Mouse (Mus musculus) ES-Bruce4 (cell line): ENCODE data around the gene Ctsl. TPM values are rescaled to one million over a fixed set of nuclear protein-coding genes. Genes with fewer than 3 reads are reported as not detected.

Source experiments
- H3K27ac ChIP-seq: 2 replicates; pipeline ENCODE4 v1.5.1; 2012; ENCODE audit warnings: low read length, inconsistent platforms; ENCODE audit not compliant: insufficient read depth
- H3K27me3 ChIP-seq: 2 replicates; pipeline ENCODE4 v1.6.1; 2012; ENCODE audit warnings: mild to moderate bottlenecking, low read length, inconsistent platforms; ENCODE audit not compliant: control insufficient read depth, poor library complexity, insufficient read depth, severe bottlenecking
- H3K36me3 ChIP-seq: 2 replicates; pipeline ENCODE4 v1.6.1; 2012; ENCODE audit warnings: inconsistent platforms, mild to moderate bottlenecking, low read length, moderate library complexity; ENCODE audit not compliant: control insufficient read depth, poor library complexity, insufficient read depth, severe bottlenecking
- H3K4me1 ChIP-seq: one replicate; pipeline ENCODE4 v1.8.1; 2011; ENCODE audit warnings: low read length; ENCODE audit not compliant: control insufficient read depth, insufficient read depth
- H3K4me3 ChIP-seq: 2 replicates; pipeline ENCODE4 v1.5.1; 2011; ENCODE audit warnings: low read depth, mild to moderate bottlenecking, low read length
- H3K9ac ChIP-seq: 2 replicates; pipeline ENCODE4 v1.6.1; 2012; ENCODE audit warnings: low read depth, mild to moderate bottlenecking, inconsistent platforms; ENCODE audit not compliant: poor library complexity, severe bottlenecking
- H3K9me3 ChIP-seq: replicated peaks from 2 replicates; pipeline ENCODE4 v1.6.1; 2012; ENCODE audit warnings: mild to moderate bottlenecking, low read length, inconsistent platforms; ENCODE audit not compliant: control insufficient read depth, poor library complexity, insufficient read depth, severe bottlenecking
- CTCF ChIP-seq: IDR thresholded peaks from one replicate; pipeline ENCODE4 v1.8.1; 2011; ENCODE audit warnings: low read depth, low read length
- EP300 ChIP-seq: IDR thresholded peaks from 2 replicates; pipeline ENCODE4 v1.6.1; 2011; ENCODE audit warnings: low read depth, low read length; ENCODE audit not compliant: insufficient read depth
- POLR2A ChIP-seq: IDR thresholded peaks from one replicate; pipeline ENCODE4 v1.8.1; 2011; ENCODE audit warnings: low read length; ENCODE audit not compliant: insufficient read depth
- polyA plus RNA-seq: library from polyadenylated mRNA; stranded (reverse); fragments of >200 nt; gene quantifications from 2 replicates; pipeline ENCODE4 v1.2.4, GENCODE M21; 2011; ENCODE audit warnings: low read depth; ENCODE audit not compliant: missing spikeins, insufficient read depth, insufficient read length

The Ctsl gene
- 290 TPM in 2 replicates for polyA plus RNA-seq

DNA sequence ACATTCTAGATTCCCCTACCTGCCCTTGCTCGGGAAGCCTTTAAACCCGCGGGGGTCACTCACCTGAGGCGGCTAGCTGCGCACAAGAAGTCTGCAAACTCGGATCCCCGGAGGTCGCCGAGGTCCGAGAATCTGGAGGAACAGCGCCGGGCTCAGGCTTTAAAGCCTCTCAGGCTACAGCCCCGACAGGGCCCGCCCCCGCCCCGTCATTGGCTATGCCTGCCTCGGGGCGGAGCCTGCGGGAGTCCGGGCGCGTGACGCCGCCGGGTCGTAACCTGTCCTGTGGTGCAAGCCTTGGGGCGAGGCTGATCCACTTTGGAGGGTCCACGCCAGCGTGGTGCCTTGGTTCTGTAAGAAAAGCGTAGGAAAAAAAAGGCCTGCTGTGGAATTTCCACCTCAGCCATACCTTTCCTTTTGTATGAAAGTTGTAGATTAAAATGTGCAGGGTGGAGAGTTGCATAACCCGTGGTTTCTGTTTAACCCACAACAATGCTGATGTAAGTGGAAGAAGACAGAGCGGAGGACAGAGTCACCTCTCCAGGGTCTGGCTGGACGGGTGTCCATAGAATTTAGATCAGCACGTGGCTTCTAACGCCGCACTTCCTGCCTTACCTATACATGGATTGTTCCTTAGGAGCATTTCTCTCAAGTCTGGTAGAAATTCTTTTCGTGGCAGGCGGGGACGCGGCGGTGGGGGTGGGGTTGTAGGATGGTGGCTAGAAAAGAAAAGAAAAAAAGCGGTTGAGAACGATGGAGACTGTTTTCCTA lies at the start of gene Ctsl:
Gene Ctsl (minus strand): TSS at position 718 of the 768 bp plus-strand sequence.
- Histone ChIP-seq H3K27me3 (no peaks in the 10 kb centered on the region), H3K4me1 (no peaks in the 10 kb centered on the region), H3K9ac (peak within 1 kb of the TSS; percentile 92), H3K9me3 (no peaks in the 10 kb centered on the region), H3K4me3 (peak within 1 kb of the TSS; percentile 94), H3K27ac (peak within 1 kb of the TSS; percentile 22; the same call in 1 of the 2 replicates), H3K36me3 (peaks cover 28% of the 10 kb centered on the region)
- TF ChIP-seq POLR2A: peak; percentile 91
- no peak for TF ChIP-seq CTCF

GRCm38 (mm10) chr13:64416955-64417601 lies 46.4 kb upstream of the Ctsl start:
- H3K4me1 ChIP-seq: peaks cover 8% of the 10 kb centered on the region
- H3K27me3 ChIP-seq: no peaks in the 10 kb centered on the region
- H3K27ac ChIP-seq: no peak overlapping the region
- TF ChIP-seq EP300 (no peak), CTCF (no peak), POLR2A (no peak)
- no peaks in the 10 kb centered on the region for H3K9me3 ChIP-seq
- no peak overlapping the region for H3K4me3 ChIP-seq
- no peak overlapping the region for H3K9ac ChIP-seq
- no peaks in the 10 kb centered on the region for H3K36me3 ChIP-seq

- TF ChIP-seq CTCF: no peak
- TF ChIP-seq EP300: no peak
- no peak for TF ChIP-seq POLR2A
- no peak overlapping the region for H3K9ac ChIP-seq
- no peaks in the 10 kb centered on the region for H3K36me3 ChIP-seq
- no peaks in the 10 kb centered on the region for H3K9me3 ChIP-seq
- peaks cover 2% of the 10 kb centered on the region for H3K4me1 ChIP-seq
- H3K4me3 ChIP-seq: no peak overlapping the region
- no peaks in the 10 kb centered on the region for H3K27me3 ChIP-seq
- H3K27ac ChIP-seq: no peak overlapping the region
These were observed 45.0 kb upstream of the Ctsl start for GRCm38 (mm10) chr13:64415659-64416058.

GRCm38 (mm10) chr13:64412752-64413257 lies 42.1 kb upstream of the Ctsl start:
- TF ChIP-seq CTCF (no peak), EP300 (no peak), POLR2A (no peak)
- Histone ChIP-seq H3K36me3 (no peaks in the 10 kb centered on the region), H3K9ac (no peak overlapping the region)

DNA sequence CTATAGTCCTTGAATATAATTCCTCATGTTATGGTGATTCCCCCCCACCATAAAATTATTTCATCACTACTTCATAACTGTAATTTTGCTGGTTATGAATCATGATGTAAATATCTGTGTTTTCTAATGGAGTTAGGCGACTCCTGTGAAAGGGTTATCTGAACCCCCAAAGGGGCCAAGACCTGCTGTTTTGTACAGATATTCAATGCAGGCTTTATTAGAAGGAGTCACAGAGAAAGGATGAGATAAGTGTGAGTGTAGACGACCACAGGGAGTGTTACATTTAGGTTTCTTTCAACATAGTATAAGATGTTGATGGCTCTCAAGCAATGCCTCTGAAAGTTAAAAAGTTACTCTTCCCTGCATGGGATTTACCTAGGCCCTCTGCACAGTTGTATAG lies 40.6 kb upstream of the Ctsl start:
- Histone ChIP-seq H3K36me3 (no peaks in the 10 kb centered on the region), H3K27ac (no peak overlapping the region), H3K9me3 (no peaks in the 10 kb centered on the region), H3K4me3 (no peak overlapping the region), H3K4me1 (no peaks in the 10 kb centered on the region), H3K9ac (no peak overlapping the region), H3K27me3 (no peaks in the 10 kb centered on the region)
- TF ChIP-seq EP300 (no peak), POLR2A (no peak), CTCF (no peak)

More at GRCm38 (mm10) chr13:64412752-64413257, 42.1 kb upstream of the Ctsl start:
- no peaks in the 10 kb centered on the region for H3K9me3 ChIP-seq
- H3K27ac ChIP-seq: no peak overlapping the region
- H3K27me3 ChIP-seq: no peaks in the 10 kb centered on the region
- no peaks in the 10 kb centered on the region for H3K4me1 ChIP-seq
- H3K4me3 ChIP-seq: no peak overlapping the region

GRCm38 (mm10) chr13:64410604-64411003 lies 39.9 kb upstream of the Ctsl start:
- no peaks in the 10 kb centered on the region for H3K27me3 ChIP-seq
- H3K27ac ChIP-seq: no peak overlapping the region
- H3K36me3 ChIP-seq: no peaks in the 10 kb centered on the region
- H3K4me3 ChIP-seq: no peak overlapping the region
- TF ChIP-seq CTCF: no peak
- TF ChIP-seq EP300: no peak
- TF ChIP-seq POLR2A: no peak
- no peaks in the 10 kb centered on the region for H3K9me3 ChIP-seq
- H3K4me1 ChIP-seq: no peaks in the 10 kb centered on the region
- no peak overlapping the region for H3K9ac ChIP-seq
